Mouse (Mus musculus) cerebellum, postnatal 4 days (tissue): ENCODE measurements around the gene Nr1i3.
A peak's percentile ranks its signal among the peaks of the same experiment; 100 is the strongest.
"Not testable (repeated sequence)": the region's sequence is repeated elsewhere in the genome, so short reads cannot be mapped to it uniquely, and the experiment has no call there.

Experiments used
- DNase-seq, 2 experiments: peaks; one replicate each; pipeline ENCODE4 v3.0.0; 2022; ENCODE audit warnings: low spot score in 2 of 2, mixed read lengths in 1 of 2

Gene Nr1i3

DNA sequence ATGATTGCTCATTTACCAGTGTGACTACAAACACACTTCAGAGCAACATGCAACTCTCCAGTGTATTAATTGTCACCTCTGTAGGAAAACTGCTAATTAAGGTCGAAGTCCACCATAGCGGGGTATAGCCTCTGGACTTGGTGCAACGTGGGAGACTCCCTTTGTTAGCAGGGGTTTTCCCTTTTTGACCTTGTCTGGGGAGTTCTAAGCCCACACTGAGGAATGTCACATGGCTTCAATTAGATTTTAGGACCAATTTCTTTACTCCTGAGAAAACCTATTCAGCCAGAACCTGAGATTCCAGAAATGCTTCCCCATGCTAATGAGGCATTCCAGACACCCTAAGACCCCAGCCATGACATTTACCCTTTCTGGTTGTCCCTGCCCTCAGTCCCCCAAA is 16.4 kb downstream of the Nr1i3 start:
- no peak for DNase-seq

DNA sequence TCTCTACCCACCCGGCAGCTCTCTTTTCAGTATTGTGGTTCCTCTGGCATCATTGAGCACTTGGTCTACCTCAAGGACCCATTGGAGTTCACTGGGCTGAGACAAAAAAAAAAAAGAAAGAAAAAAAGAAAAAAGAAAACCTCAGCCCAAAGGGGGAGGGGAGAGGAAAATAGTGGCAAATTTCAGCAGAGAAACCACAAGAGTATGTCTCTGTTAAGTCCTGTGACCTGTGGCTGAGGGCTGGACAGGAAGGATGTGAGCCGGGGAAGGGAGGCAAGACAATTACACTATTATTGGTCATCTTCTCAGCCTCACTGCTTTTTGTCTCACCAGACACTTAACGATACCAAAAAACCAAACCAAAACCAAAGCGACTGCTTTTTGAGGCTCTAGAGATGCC is 18.1 kb downstream of the Nr1i3 start:
- DNase-seq, result no peak

DNA sequence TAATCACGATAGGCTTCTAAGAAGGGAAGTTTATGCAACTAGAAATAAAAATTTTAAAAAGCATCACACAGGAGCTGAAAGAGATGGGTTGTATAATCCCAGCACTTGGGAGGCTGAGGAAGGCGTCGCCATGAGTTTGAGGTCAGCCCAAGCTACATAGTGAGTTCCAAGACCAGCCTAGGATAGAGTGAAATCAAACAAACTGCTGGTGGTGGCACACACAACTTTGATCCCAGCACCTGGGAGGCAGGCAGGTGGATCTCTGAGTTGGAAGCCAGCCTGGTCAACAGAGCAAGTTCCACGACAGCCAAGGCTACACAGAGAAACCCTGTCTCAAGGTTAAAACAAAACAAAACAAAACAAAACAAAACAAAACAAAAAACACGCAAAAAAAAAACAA is 18.6 kb downstream of the Nr1i3 start:
- no peak for DNase-seq

GRCm38 (mm10) chr1:171232800-171233730 is 19.3 kb downstream of the Nr1i3 start:
- no peak for DNase-seq

- DNase-seq, result no peak
Measured at GRCm38 (mm10) chr1:171234126-171234525, 20.4 kb downstream of the Nr1i3 start, which contains the start of gene Fcer1g. TSS of gene Fcer1g (minus strand) at chr1:171234365.

DNA sequence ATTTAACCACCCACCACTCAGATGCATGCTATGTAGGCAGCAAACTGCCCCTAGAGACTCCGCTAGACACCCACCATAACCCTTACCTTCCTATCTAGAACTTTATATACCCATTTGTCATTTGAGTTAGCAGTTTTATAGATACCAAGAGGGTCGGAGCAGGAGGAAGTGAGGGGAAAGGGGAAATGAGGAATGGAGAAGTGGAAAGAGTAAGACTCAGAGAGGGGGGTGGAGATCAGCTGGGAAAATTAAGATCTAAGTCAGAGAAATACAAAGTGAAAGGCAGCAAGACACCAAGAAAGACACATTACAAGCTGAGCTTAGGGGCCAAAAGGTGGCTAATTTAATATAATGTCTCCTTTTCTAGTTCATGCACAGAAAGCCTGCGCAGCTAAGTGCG is 20.8 kb downstream of the Nr1i3 start:
- no peak for DNase-seq

- DNase-seq, result no peak
Measured at GRCm38 (mm10) chr1:171235791-171236190, 22.0 kb downstream of the Nr1i3 start.

GRCm38 (mm10) chr1:171237438-171237837 is 23.7 kb downstream of the Nr1i3 start:
- no peak for DNase-seq

DNA sequence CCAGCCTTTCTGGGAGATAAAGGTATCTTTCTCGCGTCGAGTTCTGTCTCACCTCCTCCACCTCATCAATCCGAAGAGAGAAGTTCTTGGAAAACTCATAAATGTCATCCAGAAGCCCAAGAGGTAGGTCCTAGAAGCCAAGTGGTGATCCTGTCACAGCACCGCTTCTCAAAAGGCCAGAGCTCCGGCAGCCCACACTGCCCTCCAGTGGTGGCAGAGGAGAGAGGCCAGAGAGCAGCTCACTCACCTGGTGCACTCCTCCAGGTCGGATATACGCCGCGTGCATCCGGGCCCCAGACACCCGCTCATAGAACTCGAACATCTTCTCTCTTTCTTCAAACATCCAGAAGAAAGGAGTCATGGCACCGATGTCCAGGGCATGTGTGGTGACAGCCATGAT is 24.7 kb downstream of the Nr1i3 start:
- DNase-seq, result peak in 1 of 2 experiments; percentile 55

- no peak for DNase-seq
Measured at GRCm38 (mm10) chr1:171239992-171240744, 26.4 kb downstream of the Nr1i3 start.

DNA sequence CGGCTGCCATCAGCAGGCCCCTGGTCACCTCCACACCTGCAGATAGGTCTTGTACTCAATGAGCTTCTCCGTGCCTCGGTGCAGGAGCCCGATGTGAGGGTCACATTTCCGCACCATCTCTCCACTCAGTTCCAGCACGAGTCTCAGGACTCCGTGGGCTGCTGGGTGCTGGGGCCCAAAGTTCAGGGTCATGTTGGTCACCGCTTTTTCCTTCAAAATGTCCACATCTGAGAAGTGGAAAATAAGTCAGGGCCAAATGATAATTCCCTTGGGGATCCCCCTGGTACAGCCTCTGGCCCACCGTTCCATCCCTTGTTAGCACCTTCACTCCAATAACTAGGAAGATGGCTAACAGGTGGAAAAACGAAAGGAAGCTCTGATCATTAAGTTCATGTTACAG is 27.1 kb downstream of the Nr1i3 start:
- no peak for DNase-seq

- DNase-seq, result not testable (repeated sequence)
Measured at GRCm38 (mm10) chr1:171241952-171242351, 28.2 kb downstream of the Nr1i3 start.

- no peak for DNase-seq
Measured at GRCm38 (mm10) chr1:171245353-171245752, 31.6 kb downstream of the Nr1i3 start.

DNA sequence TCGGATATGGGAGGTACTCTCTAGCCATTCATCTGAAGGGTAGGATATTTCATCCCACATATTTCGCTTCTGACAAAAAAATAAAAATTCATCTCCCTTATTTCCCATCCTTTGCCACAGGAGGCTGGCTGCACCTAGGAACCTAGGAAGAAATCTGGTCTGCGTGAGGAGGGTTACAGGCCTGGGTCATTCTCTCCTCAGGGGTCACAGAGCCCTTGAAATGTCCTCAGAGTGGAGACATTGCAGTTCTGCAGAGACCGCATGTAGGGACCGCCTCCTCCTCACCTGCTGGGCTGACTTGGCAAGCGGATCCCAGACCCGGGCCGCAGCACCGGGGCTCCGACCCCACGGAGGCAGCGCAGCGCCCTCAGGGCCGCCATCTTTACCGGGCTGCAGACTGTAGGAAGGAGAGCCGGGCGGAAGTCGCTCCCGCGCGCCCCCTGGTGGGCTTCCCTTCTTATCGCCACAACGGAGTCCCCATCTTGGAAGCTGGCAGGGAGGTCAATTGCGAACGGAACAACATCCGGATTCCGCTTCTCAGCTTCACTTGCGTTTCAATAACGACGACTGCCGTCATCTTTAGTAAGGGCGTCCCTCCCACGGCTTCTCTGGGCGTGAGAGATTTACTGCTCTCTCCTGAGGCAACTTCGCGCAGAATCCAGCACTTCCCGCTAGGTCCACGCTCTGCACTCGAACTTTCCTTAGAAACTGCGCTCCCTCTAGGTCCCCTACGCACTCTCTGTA is 33.1 kb downstream of the Nr1i3 start:
- peak; percentile 93 to 98 for DNase-seq

DNA sequence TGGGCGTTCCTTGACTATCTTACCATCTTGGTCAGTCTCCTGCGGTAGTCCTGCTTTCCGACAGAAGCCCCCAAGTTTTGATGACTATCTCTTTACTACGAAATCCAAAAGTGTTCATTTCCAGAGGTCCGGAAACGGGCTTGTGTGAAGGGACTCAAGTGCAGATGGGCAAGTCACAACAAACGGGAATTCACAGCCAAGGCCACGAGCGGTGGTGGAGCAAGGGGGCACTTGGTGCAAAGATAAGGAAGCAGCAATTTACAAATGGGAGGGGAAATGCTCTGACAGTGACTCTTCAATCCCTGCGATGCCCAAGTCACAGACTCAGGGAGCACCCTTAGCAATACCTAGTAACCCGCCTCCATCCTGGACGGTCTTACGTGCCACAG is 33.7 kb downstream of the Nr1i3 start:
- DNase-seq, result no peak

DNA sequence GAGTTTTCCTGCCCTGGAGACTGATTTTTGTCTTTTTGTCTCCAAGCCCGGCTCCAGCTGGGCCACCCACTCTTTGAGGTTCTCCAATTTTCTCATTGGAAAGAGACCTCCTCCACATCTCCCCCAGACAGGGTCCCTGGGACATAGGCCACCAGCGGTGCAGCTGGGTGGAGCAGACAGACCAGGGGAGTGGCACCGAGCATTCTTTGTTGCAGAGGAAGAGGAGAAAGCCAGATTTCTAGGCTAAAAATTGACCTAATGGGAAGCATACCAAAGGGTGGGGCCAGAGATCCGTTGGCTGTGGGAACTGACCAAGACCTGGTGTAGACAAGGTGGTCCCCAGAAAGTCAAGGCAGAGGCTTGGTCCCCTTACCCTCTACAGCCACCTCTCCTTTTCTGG is 34.1 kb downstream of the Nr1i3 start:
- DNase-seq, result no peak

DNA sequence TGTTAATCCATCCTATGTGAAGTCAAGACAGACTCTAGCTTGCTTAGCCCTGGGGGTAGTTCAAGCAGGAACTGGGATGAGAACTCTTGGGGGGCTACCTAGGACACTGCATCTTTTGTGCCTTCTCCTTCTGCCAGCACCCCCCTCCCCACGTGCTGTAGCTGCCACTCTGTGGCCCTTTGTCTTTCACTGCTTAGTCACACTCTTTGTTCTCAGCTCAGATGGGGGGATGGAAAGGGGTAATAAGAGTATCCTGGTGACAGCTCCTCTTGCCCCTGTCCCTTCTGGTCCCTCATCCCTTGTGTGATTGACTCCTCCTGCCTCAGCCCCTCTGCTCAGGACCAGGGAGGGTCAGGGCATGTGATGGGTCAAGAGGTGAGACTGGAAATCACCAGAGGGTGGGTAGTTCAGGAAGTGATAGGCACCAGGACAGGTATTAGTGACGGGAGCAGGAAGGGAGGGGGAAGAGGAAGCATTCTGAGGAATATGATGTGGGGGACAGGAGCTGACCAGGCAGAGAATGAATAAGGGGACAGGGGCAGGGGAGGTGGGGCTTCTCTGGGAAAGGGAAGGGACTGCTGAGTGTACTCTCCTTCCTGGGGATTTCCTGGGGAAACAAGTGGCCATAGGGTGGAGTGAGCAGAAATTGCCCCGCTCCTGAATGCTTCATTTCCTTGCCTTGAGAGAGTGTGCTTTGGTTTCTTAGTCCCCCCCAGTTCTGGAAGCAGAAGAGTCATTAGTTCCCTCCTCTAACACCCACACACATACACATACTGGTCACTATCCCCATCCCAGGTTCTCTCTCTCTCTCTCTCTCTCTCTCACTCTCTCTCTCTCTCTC is 34.8 kb downstream of the Nr1i3 start:
- no peak for DNase-seq

DNA sequence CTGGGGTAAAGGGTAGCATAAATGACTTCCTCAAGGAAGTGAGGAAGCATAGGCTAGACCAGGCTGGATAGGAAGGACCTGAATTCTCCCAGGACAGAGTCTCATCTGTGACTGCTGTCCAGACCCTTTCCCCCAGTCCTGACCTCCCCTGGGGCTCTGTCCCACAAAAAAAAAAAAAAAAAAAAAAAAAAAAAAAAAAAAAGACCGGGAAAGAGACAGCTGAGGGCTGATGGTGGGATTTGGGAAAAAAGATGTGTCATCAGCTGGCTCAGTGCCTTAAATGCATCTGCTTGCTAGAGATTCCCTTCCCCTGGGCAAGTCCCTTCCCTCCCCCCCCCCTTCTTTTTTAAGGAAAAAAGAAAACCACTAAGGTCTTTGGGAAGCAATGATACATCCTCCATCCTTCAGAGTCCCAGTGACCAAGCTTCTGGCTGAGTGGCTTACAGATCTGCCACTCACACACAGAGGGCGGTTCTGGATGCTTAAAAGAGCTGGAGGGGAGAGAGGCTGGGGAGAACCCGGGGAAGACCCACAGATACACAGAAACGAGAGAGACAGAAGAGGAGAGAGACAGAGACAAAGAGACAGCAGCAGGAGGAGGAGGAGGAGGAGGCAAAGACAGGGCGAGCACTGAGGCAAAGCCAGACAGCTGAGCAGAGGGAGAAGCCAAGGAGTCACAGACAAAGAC is 36.3 kb downstream of the Nr1i3 start, which contains the start of gene Adamts4:
Adamts4 (plus strand) TSS at position 509 of the 688 bp plus-strand sequence.
- peak in 1 of 2 experiments; percentile 58 for DNase-seq

DNA sequence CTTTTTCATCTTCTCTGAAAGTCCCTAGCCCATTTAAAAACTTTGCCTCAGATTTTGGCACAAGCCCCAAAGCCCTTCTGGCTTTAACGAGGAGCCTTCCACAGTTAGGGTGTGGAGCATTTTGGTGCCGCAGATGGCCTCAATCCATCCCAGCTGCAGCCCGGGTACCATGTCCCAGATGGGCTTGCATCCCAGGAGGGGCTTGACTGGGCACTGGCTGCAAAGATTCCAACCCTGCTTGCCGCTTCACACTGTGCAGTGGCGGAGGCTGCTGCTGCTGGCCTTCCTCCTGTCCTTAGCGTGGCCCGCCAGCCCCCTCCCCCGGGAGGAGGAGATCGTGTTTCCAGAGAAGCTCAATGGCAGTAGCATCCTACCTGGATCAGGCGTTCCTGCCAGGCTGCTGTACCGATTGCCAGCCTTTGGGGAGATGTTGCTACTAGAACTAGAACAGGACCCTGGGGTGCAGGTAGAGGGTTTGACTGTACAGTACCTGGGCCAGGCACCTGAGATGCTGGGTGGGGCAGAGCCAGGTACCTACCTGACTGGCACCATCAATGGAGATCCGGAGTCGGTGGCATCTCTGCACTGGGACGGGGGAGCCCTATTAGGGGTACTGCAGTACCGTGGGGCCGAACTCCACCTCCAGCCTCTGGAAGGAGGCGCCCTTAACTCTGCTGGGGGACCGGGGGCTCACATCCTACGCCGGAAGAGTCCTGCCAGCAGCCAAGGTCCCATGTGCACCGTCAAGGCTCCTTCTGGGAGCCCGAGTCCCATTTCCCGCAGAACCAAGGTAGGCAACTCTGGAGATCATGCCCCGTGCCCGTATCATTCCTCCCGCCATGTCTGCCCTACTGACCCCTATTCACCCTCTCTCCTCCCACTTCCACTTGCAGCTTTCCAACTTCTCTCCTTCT is 37.2 kb downstream of the Nr1i3 start, which contains the start of gene Ndufs2:
Ndufs2 (minus strand) TSS at position 709 of the 914 bp plus-strand sequence.
- DNase-seq, result peak in 1 of 2 experiments; percentile 55
